Mouse (Mus musculus) lung, adult 2 months (tissue): ENCODE results near the gene Zbtb34.

Experiments used
- CTCF ChIP-seq: fragments of 200-500 bp; IDR thresholded peaks from 2 replicates; pipeline ENCODE4 v1.5.1; 2011; ENCODE audit warnings: mild to moderate bottlenecking, low read length, control low read depth; ENCODE audit not compliant: insufficient read depth
- POLR2A ChIP-seq: fragments of 200-500 bp; IDR thresholded peaks from 2 replicates; pipeline ENCODE4 v1.6.1; 2011; ENCODE audit warnings: low read depth, mild to moderate bottlenecking, control low read depth, low read length, borderline replicate concordance; ENCODE audit errors: extremely low read depth

GRCm38 (mm10) chr2:33456696-33457095 lies 25.6 kb upstream of the Zbtb34 start:
- no peak for TF ChIP-seq CTCF
- no peak for TF ChIP-seq POLR2A
